Mouse (Mus musculus) left cerebral cortex, postnatal 36 days (tissue): ENCODE results near the gene Macrod2. TPM values are rescaled to one million over a fixed set of nuclear protein-coding genes. Genes with fewer than 3 reads are reported as not detected.

Experiments used
- DNase-seq, 2 experiments: peaks; one replicate each; pipeline ENCODE4 v3.0.0; 2021 to 2022; ENCODE audit warnings: low spot score in 2 of 2, mixed read lengths in 1 of 2
- intact Hi-C: fragments of 180-260 bp; cut with DNase I; formaldehyde crosslinking; loops from one replicate; pipeline ENCODE4 v1.15.1; 2025
- total RNA-seq, 2 experiments: library from RNA; stranded (reverse); gene quantifications; 2 replicates each; pipeline ENCODE4 v1.2.3; 2021

The Macrod2 gene
- total RNA-seq, 2 experiments from 2014 or later, result 47.2 to 55.6 TPM

DNA sequence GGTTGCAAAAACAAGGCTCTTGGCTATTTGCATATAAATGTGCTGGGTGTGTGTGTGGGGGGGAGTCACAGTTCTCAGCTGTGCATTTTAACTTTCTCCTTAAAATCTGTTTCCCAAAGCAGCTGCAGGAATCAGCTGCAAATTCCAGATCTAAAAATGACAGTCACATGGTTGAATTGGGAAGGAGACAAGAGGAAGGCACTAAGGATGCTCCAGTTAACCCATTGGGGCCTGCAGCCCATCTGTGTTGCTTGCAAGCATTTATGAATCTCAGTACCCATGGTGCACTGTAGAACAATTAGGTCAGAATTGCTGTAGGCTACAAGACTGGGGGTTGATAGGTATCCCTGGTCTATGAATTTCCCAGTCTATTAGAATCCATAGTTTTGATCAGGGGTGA is 2008.3 kb downstream of the Macrod2 start:
- intact Hi-C loops, result loop anchor here (10.0 kb wide), 1 partner anchor 241 kb away; no protein-coding TSS in a partner anchor
- DNase-seq, result peak; percentile 37 to 52

DNA sequence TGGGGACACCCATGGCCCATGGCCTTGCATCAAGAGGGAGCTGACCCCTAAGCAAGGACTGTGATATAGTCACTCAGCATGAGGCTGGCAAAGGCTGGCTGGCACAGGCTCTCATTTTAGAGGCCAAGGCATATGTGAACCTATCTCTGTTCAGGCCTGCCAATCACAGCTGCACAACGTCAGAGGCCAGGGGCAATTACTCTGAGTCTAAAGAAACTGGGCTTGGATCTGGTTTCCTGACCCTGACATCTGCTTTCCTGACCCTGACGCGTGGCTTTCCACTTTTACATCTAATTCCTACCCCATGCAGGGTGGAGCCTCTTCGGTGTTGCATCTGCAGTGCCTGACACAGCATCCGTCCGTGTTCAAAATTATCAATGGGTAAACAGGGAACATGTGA is 2009.2 kb downstream of the Macrod2 start:
- intact Hi-C loops, result loop anchor here (10.0 kb wide), 1 partner anchor 240 kb away; no protein-coding TSS in a partner anchor

DNA sequence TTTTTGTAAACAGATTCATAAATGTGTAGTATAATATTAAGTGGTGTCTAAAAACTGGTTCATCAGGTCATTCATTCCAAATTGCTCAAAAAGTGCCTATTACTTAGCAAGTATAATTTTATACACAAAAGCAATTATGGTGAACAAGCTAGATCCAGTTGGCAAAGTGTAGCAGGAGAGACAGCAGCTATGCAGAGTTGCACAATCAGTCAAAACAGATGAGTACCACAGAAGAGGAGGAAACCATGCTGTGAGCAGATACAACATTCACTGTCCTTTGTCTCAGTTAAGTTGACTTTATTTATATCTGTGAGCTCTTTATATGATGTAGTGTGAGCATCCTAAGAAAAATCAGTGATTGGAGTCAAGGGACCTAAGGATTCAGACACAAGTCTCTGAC is 2012.2 kb downstream of the Macrod2 start:
- DNase-seq, result no peak
- intact Hi-C loops, result loop anchor here (10.0 kb wide), 1 partner anchor 237 kb away; no protein-coding TSS in a partner anchor

More for the DNA sequence above, 2009.2 kb downstream of the Macrod2 start:
- no peak for DNase-seq

DNA sequence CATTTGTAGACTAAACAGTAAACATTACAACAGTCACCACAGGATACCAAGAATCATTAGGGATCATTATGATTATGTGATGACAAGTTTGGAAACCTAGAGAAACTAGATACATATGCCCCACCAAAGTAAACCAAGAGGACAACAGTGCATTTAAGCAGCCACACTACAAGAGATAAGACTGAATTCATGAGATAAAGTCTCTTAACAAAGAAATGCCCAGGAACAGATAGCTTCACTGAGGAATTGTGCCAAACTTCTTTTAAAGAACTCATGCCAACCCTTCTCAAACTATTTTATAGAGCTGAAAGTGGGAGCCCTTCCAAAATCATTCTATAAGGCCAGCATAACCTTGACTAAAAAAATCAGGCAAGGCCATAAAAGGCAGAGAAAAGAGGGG is 2015.0 kb downstream of the Macrod2 start:
- intact Hi-C loops, result no loop called here
- no peak for DNase-seq

DNA sequence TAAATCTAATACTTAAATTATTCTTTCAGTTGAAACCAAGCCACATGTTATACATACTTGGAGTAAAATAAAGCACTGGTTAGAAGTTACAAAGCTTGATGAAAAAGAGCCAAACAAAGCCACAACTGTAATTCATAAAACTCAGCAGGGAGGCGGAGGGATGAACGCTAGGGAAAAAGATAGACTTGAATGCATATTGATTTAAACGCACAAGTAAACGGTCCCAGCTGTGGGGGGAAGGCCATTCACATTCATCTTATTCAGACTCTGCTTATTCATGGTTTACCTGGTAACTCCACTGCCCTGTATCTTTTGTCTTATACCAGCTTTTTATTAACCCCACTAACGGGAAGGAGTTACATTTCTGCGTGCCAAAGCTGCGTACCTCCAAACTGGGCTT is 2038.0 kb downstream of the Macrod2 start:
- DNase-seq, result no peak
- intact Hi-C loops, result no loop called here

DNA sequence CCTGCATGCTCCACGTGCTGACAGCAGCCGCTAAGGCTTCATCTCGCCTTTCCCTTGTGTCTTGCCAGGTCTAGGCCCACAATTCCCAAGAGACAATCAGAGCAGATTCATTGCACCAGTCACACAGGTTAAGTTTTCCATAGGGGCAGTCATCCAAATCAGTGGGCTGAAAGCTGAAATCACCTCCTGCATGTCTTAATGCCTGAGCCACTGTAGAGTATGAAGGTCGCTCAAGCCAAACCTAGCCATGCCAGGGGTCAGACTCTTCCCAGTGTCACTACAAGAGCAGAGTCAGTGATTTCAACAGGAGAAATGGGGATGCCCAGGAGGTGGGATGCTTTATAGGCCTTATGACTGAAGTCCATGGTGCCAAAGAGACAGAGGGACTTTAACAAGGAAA is 2039.6 kb downstream of the Macrod2 start:
- intact Hi-C loops, result no loop called here
- no peak for DNase-seq

DNA sequence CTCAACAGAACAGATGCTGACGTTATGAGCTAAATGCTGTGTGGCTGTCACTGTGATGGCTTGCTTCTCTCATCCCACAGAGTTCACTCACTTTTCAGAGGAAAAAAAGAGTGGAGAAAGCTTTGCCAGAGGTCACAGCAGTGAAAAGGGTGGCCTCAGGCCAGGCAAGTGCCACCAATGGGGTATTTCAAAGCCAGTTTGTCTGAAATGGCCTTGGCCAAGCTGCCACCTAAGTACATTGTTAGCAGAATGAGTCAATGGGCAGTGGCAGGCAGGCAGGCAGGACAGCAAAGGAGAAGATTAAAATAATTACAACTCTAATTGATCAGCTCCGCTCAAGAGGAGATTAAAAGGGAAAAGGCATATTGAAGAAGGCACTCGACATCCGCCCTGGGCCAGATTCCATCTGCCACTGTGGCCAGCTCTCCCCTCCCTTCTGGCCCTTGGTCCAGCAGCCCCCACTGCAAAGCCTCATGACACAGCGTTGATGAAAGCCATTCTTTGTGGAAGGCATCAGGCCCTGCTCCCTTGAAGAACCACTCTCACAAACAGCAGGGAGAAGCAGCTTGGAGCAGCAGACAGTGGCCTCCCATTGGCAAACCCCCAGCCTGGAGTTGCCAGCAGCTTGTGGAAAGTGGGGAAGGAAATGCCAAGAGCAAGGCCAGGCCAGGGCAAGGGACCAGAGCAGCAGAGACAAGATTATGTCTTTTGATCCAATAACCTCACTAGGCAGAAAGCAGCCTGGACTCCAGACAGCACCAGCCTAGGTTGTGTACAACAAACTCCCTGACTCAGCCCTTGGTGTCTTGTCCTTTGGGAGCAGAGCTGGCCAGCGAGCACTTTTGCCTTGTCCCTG is 2042.7 kb downstream of the Macrod2 start:
- intact Hi-C loops, result no loop called here
- DNase-seq, result peak; percentile 13 to 16

Other genes starting within 250 kb of the Macrod2 start
- not detected for gene Gm17374, start 243.3 kb upstream of the Macrod2 start, total RNA-seq
- gene Esf1, start 224.7 kb upstream of the Macrod2 start, total RNA-seq, result 10 to 100 TPM; 16.0 to 23.9 TPM
- 10 to 100 TPM; 44.9 to 50.0 TPM for gene Ndufaf5, start 224.7 kb upstream of the Macrod2 start, total RNA-seq
- gene Sel1l2, start 5.6 kb upstream of the Macrod2 start, total RNA-seq, result not detected